Mouse (Mus musculus) lung, postnatal 0 days (tissue): ENCODE measurements around the gene Gse1. TPM values are rescaled to one million over a fixed set of nuclear protein-coding genes. Genes with fewer than 3 reads are reported as not detected.

ENCODE experiments used
- ATAC-seq: fragments of 200-750 bp; cut with Nextera tagmentation; 2 replicates; pipeline ENCODE4 v1.8.0; 2017; ENCODE audit warnings: moderate library complexity
- DNase-seq: peaks from one replicate; pipeline ENCODE4 v3.0.0-alpha.2; 2016; ENCODE audit warnings: low spot score
- H3K27ac ChIP-seq: fragments of 300-500 bp; sonication (generic); 2 replicates; pipeline ENCODE4 v1.5.1; 2014; ENCODE audit warnings: antibody characterized with exemption, mild to moderate bottlenecking, low read length, mixed read lengths
- H3K27me3 ChIP-seq: fragments of 300-500 bp; sonication (generic); replicated peaks from 2 replicates; pipeline ENCODE4 v1.6.1; 2014; ENCODE audit warnings: low read length, mixed read lengths; ENCODE audit not compliant: insufficient read depth
- H3K36me3 ChIP-seq: fragments of 300-500 bp; sonication (generic); 2 replicates; pipeline ENCODE4 v1.6.1; 2014; ENCODE audit warnings: low read length, mixed read lengths; ENCODE audit not compliant: insufficient read depth
- H3K4me1 ChIP-seq: fragments of 300-500 bp; sonication (generic); 2 replicates; pipeline ENCODE4 v1.6.1; 2014; ENCODE audit warnings: antibody characterized with exemption, low read depth, low read length, mixed read lengths; ENCODE audit not compliant: insufficient read depth
- H3K4me2 ChIP-seq: fragments of 300-500 bp; sonication (generic); replicated peaks from 2 replicates; pipeline ENCODE4 v1.6.1; 2014; ENCODE audit warnings: low read depth, mild to moderate bottlenecking, low read length, moderate library complexity, mixed read lengths
- H3K4me3 ChIP-seq: fragments of 300-500 bp; sonication (generic); 2 replicates; pipeline ENCODE4 v1.5.1; 2014; ENCODE audit warnings: low read depth, low read length
- H3K9ac ChIP-seq: fragments of 300-500 bp; sonication (generic); replicated peaks from 2 replicates; pipeline ENCODE4 v1.6.1; 2014; ENCODE audit warnings: low read depth, mild to moderate bottlenecking
- H3K9me3 ChIP-seq: fragments of 300-500 bp; sonication (generic); 2 replicates; pipeline ENCODE4 v1.6.1; 2016; ENCODE audit warnings: low read length, mixed read lengths
- CTCF ChIP-seq: IDR thresholded peaks from 2 replicates; pipeline ENCODE4 v1.5.1; 2016; ENCODE audit warnings: antibody characterized with exemption, mild to moderate bottlenecking
- EP300 ChIP-seq: IDR thresholded peaks from 2 replicates; pipeline ENCODE4 v1.6.1; 2016; ENCODE audit warnings: antibody characterized with exemption, mild to moderate bottlenecking, control low read depth
- WGBS: fragments of 180-500 bp; shearing (Covaris S2); extraction: QIAGEN DNeasy Blood & Tissue Kit; methylation state at CpG from one replicate; pipeline ENCODE4 v1.1.7; 2014; 5-methylcytosine and 5-hydroxymethylcytosine counted together
- polyA plus RNA-seq: library from polyadenylated mRNA; unstranded; fragments of >200 nt; fragmentation: Nextera tagmentation; extraction: Ambion mirVana; gene quantifications from 2 replicates; pipeline ENCODE4 v1.2.1, GENCODE M21; 2015

Gse1 gene
- polyA plus RNA-seq, 1 experiment from 2014 or later, result 9.9 TPM

GRCm38 (mm10) chr8:120265471-120265870 lies 37.2 kb downstream of the Gse1 start:
- ATAC-seq (peak; percentile 76), DNase-seq (peak; percentile 86)
- WGBS, result 13% methylated on average over 4 of the region's 4 CpGs
- Histone ChIP-seq H3K9me3 (no peaks in the 10 kb centered on the region), H3K27me3 (no peaks in the 10 kb centered on the region), H3K4me3 (no peak overlapping the region), H3K4me1 (peaks cover 30% of the 10 kb centered on the region), H3K27ac (peak overlapping the region; percentile 65), H3K4me2 (no peak overlapping the region), H3K36me3 (no peaks in the 10 kb centered on the region), H3K9ac (no peak overlapping the region)
- TF ChIP-seq CTCF (no peak), EP300 (no peak)

GRCm38 (mm10) chr8:120268541-120268980 lies 40.3 kb downstream of the Gse1 start:
- Histone ChIP-seq H3K4me1 (peaks cover 27% of the 10 kb centered on the region), H3K4me2 (no peak overlapping the region; the same call in 1 of the 2 replicates), H3K36me3 (no peaks in the 10 kb centered on the region), H3K9ac (no peak overlapping the region), H3K27ac (no peak overlapping the region), H3K4me3 (no peak overlapping the region), H3K27me3 (no peaks in the 10 kb centered on the region), H3K9me3 (no peaks in the 10 kb centered on the region)
- no peak for ATAC-seq
- TF ChIP-seq CTCF (no peak), EP300 (no peak)
- 24% methylated on average over 19 of the region's 19 CpGs for WGBS
- DNase-seq, result no peak

DNA sequence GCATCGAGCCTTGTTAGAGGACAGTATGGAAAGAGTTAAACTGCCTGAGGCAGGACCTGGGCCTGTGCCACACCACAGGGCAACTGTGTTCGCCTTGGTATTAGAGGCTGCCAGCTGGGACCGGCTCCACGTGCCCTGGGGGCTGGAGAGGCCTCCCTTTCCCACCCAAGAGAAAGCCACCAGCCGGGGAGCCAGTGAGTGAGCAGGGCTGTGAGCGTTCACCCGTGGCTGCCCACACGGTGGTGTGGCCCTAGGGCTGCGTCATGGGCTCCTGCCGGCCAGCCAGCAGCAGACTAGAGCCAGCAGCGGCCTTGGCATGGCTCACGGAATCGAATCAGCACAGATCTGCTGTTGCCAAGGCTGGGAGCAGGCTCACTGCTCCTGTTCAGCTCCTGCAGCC lies 42.2 kb downstream of the Gse1 start:
- no peaks in the 10 kb centered on the region for H3K27me3 ChIP-seq
- H3K36me3 ChIP-seq, result no peaks in the 10 kb centered on the region
- 63% methylated on average over 11 of the region's 13 CpGs for WGBS
- no peak overlapping the region for H3K4me2 ChIP-seq
- no peak overlapping the region for H3K9ac ChIP-seq
- TF ChIP-seq CTCF (no peak), EP300 (no peak)
- no peaks in the 10 kb centered on the region for H3K9me3 ChIP-seq
- peaks cover 22% of the 10 kb centered on the region for H3K4me1 ChIP-seq
- ATAC-seq (no peak), DNase-seq (no peak)
- no peak overlapping the region for H3K4me3 ChIP-seq
- H3K27ac ChIP-seq, result no peak overlapping the region

- TF ChIP-seq EP300 (no peak), CTCF (no peak)
- DNase-seq (no peak), ATAC-seq (no peak)
- Histone ChIP-seq H3K4me3 (no peak overlapping the region), H3K27ac (no peak overlapping the region), H3K4me2 (no peak overlapping the region), H3K9ac (no peak overlapping the region), H3K9me3 (no peaks in the 10 kb centered on the region), H3K36me3 (no peaks in the 10 kb centered on the region), H3K4me1 (peaks cover 28% of the 10 kb centered on the region), H3K27me3 (no peaks in the 10 kb centered on the region)
- 77% methylated on average over 4 of the region's 4 CpGs for WGBS
Measured at GRCm38 (mm10) chr8:120273430-120273829, 45.2 kb downstream of the Gse1 start.

GRCm38 (mm10) chr8:120276051-120276890 lies 48.0 kb downstream of the Gse1 start:
- H3K36me3 ChIP-seq, result no peaks in the 10 kb centered on the region
- peak overlapping the region; percentile 36 for H3K4me3 ChIP-seq
- peak; percentile 97 for DNase-seq
- H3K4me2 ChIP-seq, result peak overlapping the region; percentile 75
- H3K9me3 ChIP-seq, result no peaks in the 10 kb centered on the region
- H3K9ac ChIP-seq, result 0 out of 2 replicates have a peak overlapping the region, but pooled peaks have one; percentile 12
- H3K27ac ChIP-seq, result peak overlapping the region; percentile 71
- H3K27me3 ChIP-seq, result no peaks in the 10 kb centered on the region
- ATAC-seq, result peak; percentile 92
- peaks cover 25% of the 10 kb centered on the region for H3K4me1 ChIP-seq
- TF ChIP-seq CTCF (no peak), EP300 (peak; percentile 40; the same call in 1 of the 2 replicates)
- 1% methylated on average over 48 of the region's 49 CpGs for WGBS

GRCm38 (mm10) chr8:120276891-120277426 lies 48.7 kb downstream of the Gse1 start:
- Histone ChIP-seq H3K27me3 (no peaks in the 10 kb centered on the region), H3K9ac (peak overlapping the region; percentile 12; the same call in 1 of the 2 replicates), H3K36me3 (no peaks in the 10 kb centered on the region), H3K4me2 (peak overlapping the region; percentile 75), H3K4me3 (peak overlapping the region; percentile 36), H3K27ac (peak overlapping the region; percentile 71), H3K4me1 (peaks cover 25% of the 10 kb centered on the region), H3K9me3 (no peaks in the 10 kb centered on the region)
- WGBS, result 3% methylated on average over 15 of the region's 16 CpGs
- ATAC-seq (peak; percentile 24), DNase-seq (peak; percentile 79)
- no peak for TF ChIP-seq EP300
- peak; percentile 67 for TF ChIP-seq CTCF
